Mouse (Mus musculus): ENCODE measurements around the gene Higd2a.

Higd2a gene

DNA sequence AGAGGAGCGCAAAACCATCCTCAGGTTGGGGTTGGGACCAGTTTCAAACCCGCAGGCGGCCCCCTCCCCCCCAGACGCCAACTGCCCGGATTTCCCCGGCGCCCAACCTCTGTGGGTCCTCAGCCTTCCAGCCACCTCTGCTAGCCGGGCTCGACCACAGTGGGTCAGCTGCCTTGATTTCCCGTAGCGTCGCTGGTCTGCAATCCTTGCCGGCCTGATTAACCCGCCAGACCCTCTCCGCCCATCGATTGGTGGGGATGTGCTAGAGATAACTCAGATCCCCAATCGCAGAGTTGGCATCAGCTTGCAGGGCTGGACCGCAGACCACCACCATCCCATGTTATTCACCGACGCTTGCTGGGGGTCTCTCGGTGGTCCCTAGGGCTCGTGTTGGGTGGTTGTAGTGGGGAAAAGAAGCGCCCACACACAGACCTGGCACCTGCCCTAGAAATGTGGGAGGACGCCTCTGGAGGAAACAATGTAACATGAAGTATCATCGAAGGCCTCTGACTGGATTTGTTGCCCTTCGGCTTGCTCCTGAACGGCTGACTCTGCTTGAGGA lies 32.0 kb downstream of the Higd2a start:
- no peak for DNase-seq

DNA sequence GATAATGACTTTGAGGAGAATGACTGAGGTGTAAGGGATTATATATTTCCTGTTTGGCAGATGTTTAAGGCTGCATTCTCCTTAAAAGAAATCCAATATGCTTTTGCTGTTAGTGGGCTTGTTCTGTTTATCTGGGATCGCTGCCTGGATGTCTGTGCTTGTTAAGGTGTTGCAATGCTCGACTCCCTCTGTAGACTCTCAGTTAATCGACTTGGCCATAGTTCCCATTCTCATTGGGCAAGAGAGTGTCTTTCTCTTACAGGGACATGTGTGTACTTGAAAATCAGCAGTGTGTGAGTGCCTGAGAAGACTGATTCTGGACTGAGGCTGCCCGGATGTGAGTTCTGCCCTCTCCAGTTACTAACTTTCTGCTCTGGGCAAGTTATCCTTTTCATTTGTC lies 39.1 kb downstream of the Higd2a start:
- DNase-seq = no peak

DNA sequence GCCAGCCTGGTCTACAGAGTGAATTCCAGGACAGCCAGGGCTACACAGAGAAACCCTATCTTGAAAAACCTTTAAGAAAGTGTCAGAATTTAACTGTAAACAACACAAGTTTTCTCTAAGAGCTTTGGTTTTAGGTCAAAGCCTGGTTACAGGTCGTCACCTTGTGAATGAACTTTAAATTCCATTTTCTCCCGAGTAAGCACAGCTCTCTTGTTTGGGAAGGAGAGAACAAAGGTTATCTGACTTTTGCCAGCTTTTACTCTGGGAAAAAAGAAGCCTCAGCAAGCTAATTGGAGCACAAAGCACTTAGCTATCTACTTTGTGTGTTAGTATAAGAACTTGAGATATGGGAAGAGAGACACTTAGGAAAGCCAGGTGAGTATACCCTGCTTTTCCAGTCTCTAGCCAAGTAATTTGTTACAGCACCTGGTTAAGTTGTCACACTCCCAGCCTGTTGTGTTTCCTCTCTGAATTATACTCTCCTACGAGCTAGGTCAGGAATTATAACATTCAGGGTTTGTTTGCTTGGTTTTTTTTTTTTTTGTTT lies 42.8 kb downstream of the Higd2a start:
- DNase-seq = peak; percentile 29

DNA sequence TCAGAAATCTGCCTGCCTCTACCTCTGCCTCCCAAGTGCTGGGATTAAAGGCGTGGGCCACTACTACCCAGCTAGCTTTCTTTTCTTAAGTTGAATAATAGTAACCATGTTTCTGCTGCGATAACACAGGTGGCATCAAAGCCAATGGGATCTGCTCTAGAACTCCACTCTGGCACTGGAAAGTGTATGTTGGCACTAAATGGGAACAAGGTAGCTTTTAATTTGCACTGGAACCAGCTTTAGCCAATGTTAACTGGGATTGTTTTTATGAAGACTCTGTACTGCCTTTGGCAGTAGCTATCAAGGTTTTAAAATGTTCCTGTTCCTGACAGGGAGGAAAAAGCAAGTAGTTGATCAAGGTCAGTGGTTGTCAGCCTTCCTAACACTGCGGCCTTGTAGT lies 45.0 kb downstream of the Higd2a start:
- DNase-seq = no peak

Measured in kidney, adult 11 months (tissue).